Mouse (Mus musculus) cerebellum, postnatal 25 days (tissue): ENCODE measurements around the gene Olfr263.

Source experiments
- DNase-seq, 2 experiments: peaks; one replicate each; pipeline ENCODE4 v3.0.0; 2021; ENCODE audit warnings: mixed read lengths in 2 of 2

The Olfr263 gene

GRCm38 (mm10) chr13:21169657-21170430, 40.4 kb downstream of the Olfr263 start:
- DNase-seq: peak; percentile 80 to 83

- DNase-seq: no peak
These were observed 41.2 kb downstream of the Olfr263 start for GRCm38 (mm10) chr13:21170431-21171155.

- DNase-seq: peak; percentile 21 to 39
These were observed 41.7 kb downstream of the Olfr263 start for GRCm38 (mm10) chr13:21171156-21171530.

GRCm38 (mm10) chr13:21171600-21172150, 42.2 kb downstream of the Olfr263 start:
- peak; percentile 32 to 50 for DNase-seq

GRCm38 (mm10) chr13:21172241-21173027, 43.0 kb downstream of the Olfr263 start:
- DNase-seq: peak; percentile 65 to 79

- DNase-seq: peak; percentile 64 to 77
These were observed 43.6 kb downstream of the Olfr263 start for GRCm38 (mm10) chr13:21173072-21173471.

- no peak for DNase-seq
These were observed 47.3 kb downstream of the Olfr263 start for GRCm38 (mm10) chr13:21176733-21177132.

GRCm38 (mm10) chr13:21177657-21178056, 48.2 kb downstream of the Olfr263 start:
- no peak for DNase-seq

- no peak for DNase-seq
These were observed 48.9 kb downstream of the Olfr263 start for GRCm38 (mm10) chr13:21178364-21178763.

- DNase-seq: no peak
These were observed 49.9 kb downstream of the Olfr263 start, which contains the start of gene Trim27 for GRCm38 (mm10) chr13:21179367-21179723. Gene Trim27, plus strand, starts transcription at chr13:21179445.

GRCm38 (mm10) chr13:21179724-21180550, 50.5 kb downstream of the Olfr263 start:
- DNase-seq: peak; percentile 88 to 92

GRCm38 (mm10) chr13:21180551-21181530, 51.4 kb downstream of the Olfr263 start:
- peak in 1 of 2 experiments; percentile 72 for DNase-seq

- no peak for DNase-seq
These were observed 52.6 kb downstream of the Olfr263 start for GRCm38 (mm10) chr13:21181996-21182395.

- no peak for DNase-seq
These were observed 53.6 kb downstream of the Olfr263 start for GRCm38 (mm10) chr13:21183066-21183465.

GRCm38 (mm10) chr13:21183661-21184060, 54.2 kb downstream of the Olfr263 start:
- DNase-seq: no peak

- DNase-seq: no peak
These were observed 56.1 kb downstream of the Olfr263 start for GRCm38 (mm10) chr13:21185521-21185920.
